11 mouse cellular contexts compared by ENCODE assay signal in the genomic region with DNA sequence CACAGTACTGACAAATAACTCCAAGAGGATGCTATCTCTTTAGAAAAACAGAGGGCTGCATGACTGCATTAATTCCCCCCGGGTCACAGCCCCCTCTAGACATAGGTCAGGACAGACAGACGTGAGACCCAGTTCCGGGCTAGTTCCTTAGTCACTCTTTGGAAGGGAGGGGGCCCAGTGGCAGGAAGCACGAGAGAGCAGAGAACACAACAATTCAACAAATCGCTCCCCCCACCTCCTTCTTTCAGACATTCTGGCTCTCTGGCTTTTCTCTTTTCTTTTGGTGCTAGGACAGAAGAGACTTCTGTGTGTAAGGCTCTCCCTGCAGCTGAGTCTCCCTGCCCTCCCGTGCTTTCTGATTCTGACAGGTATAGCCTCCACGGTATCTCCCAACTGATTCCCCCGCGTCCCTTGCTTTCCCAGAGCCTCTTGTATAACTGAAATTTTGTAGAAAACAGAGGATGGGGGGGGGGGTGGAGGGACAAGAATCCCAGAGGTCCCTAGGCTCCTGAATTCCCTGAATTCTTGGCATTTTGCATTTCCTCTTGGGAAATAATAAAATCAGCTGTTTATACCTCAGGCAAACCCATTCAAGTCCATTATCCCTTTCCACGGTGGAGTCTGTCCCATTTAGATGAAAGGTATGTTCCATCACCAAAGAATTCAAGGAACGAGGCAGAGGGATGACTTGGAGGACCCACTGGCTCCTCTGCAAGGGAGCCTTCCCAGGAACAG. TPM values are rescaled to one million over a fixed set of nuclear protein-coding genes. Genes with fewer than 3 reads are reported as not detected.
DNase-seq lines count a peak whose midpoint lies in the region; ATAC-seq and TF ChIP-seq lines count a peak whose summit lies in the region.
"Had no signal": no experiment of that assay in that cellular context is flagged by ENCODE, and none has a peak within 500 bp of the region (broad histone marks: within the 10 kb centered on the region; RNA-seq: fewer than 3 reads in every experiment).

No protein-coding gene starts in this region.

- intact Hi-C loops in heart, adult 2 months (cut with DNase I): no loop called here

- no peaks in the 10 kb centered on the region for H3K9me3 ChIP-seq in liver, postnatal 0 days (ENCODE audit: low read length)
- H3K9me3 ChIP-seq in liver, embryonic 11.5 days (ENCODE audit: control insufficient read depth, low read length): no peaks in the 10 kb centered on the region
- no peaks in the 10 kb centered on the region for H3K9me3 ChIP-seq in embryonic facial prominence, embryonic 13.5 days
- H3K9me3 ChIP-seq: liver, embryonic 13.5 days; midbrain, embryonic 10.5 days had no signal

- H3K27ac ChIP-seq in heart, adult 2 months: peak overlapping the region; percentile 65
- H3K27ac ChIP-seq in liver, postnatal 0 days (ENCODE audit: low read depth): peak overlapping the region; percentile 18; the same call in 1 of the 2 replicates
- no peak overlapping the region for H3K27ac ChIP-seq in liver, embryonic 11.5 days (ENCODE audit: low read depth, low read length)
- H3K27ac ChIP-seq in embryonic facial prominence, embryonic 13.5 days: peak overlapping the region; percentile 16; the same call in 1 of the 2 replicates
- H3K27ac ChIP-seq: liver, embryonic 13.5 days; midbrain, embryonic 10.5 days had no signal

- no peak for TF ChIP-seq EP300 in heart, adult 2 months (IDR thresholded peaks at IDR 0.05; ENCODE audit: insufficient read depth, low read depth, low read length)
- TF ChIP-seq EP300 in liver, postnatal 0 days (IDR thresholded peaks at IDR 0.05; ENCODE audit: low read depth): no peak

- H3K36me3 ChIP-seq in heart, adult 2 months (ENCODE audit: control insufficient read depth, insufficient read depth, low read length): no peaks in the 10 kb centered on the region
- H3K36me3 ChIP-seq in liver, postnatal 0 days (replicated peaks; ENCODE audit: insufficient read depth, low read length): no peaks in the 10 kb centered on the region
- no peaks in the 10 kb centered on the region for H3K36me3 ChIP-seq in liver, embryonic 11.5 days (ENCODE audit: control insufficient read depth, insufficient read depth, low read length)
- no peaks in the 10 kb centered on the region for H3K36me3 ChIP-seq in embryonic facial prominence, embryonic 13.5 days
- H3K36me3 ChIP-seq: liver, embryonic 13.5 days; midbrain, embryonic 10.5 days had no signal

- no peak for ATAC-seq in liver, postnatal 0 days
- no peak for ATAC-seq in liver, embryonic 11.5 days (replicated peaks; ENCODE audit: low FRiP score)
- ATAC-seq in embryonic facial prominence, embryonic 13.5 days (ENCODE audit: insufficient number of reproducible peaks, insufficient read depth, low FRiP score, low TSS enrichment, low read depth): no peak
- ATAC-seq: CD4-positive, CD25-positive, alpha-beta regulatory T cell, adult 4 months had no signal

- H3K4me3 ChIP-seq in heart, adult 2 months: no peak overlapping the region
- H3K4me3 ChIP-seq in liver, postnatal 0 days (ENCODE audit: low read depth, low read length): no peak overlapping the region
- H3K4me3 ChIP-seq in liver, embryonic 11.5 days (ENCODE audit: low read depth, low read length): no peak overlapping the region
- H3K4me3 ChIP-seq in embryonic facial prominence, embryonic 13.5 days: no peak overlapping the region
- H3K4me3 ChIP-seq: liver, embryonic 13.5 days; midbrain, embryonic 10.5 days had no signal

- H3K79me2 ChIP-seq in heart, adult 2 months (replicated peaks; ENCODE audit: control insufficient read depth, insufficient read depth, low read length): no peaks in the 10 kb centered on the region

- 0 out of 2 replicates have a peak overlapping the region, but pooled peaks have one; percentile 13 for H3K4me2 ChIP-seq in liver, postnatal 0 days (ENCODE audit: low read depth, low read length)
- no peak overlapping the region for H3K4me2 ChIP-seq in liver, embryonic 11.5 days
- no peak overlapping the region for H3K4me2 ChIP-seq in embryonic facial prominence, embryonic 13.5 days
- H3K4me2 ChIP-seq: liver, embryonic 13.5 days had no signal

- H3K9ac ChIP-seq in heart, adult 2 months (ENCODE audit: low read depth, low read length): no peak overlapping the region
- H3K9ac ChIP-seq in liver, postnatal 0 days (replicated peaks): no peak overlapping the region
- no peak overlapping the region for H3K9ac ChIP-seq in liver, embryonic 11.5 days (ENCODE audit: low read depth, low read length)
- no peak overlapping the region for H3K9ac ChIP-seq in embryonic facial prominence, embryonic 13.5 days
- H3K9ac ChIP-seq: liver, embryonic 13.5 days had no signal

- peaks cover 8% of the 10 kb centered on the region for H3K4me1 ChIP-seq in heart, adult 2 months (ENCODE audit: control insufficient read depth, insufficient read depth, low read length)
- peaks cover 13% of the 10 kb centered on the region for H3K4me1 ChIP-seq in liver, postnatal 0 days (ENCODE audit: insufficient read depth)
- H3K4me1 ChIP-seq in liver, embryonic 11.5 days (replicated peaks; ENCODE audit: control insufficient read depth, insufficient read depth, low read length): peaks cover 7% of the 10 kb centered on the region; the same call in 1 of the 2 replicates
- peaks cover 36% of the 10 kb centered on the region for H3K4me1 ChIP-seq in embryonic facial prominence, embryonic 13.5 days

- no peak for TF ChIP-seq CTCF in heart, adult 2 months (IDR thresholded peaks at IDR 0.05)
- no peak for TF ChIP-seq CTCF in liver, postnatal 0 days (IDR thresholded peaks at IDR 0.05; ENCODE audit: low read depth)

- no peaks in the 10 kb centered on the region for H3K27me3 ChIP-seq in heart, adult 2 months (ENCODE audit: control insufficient read depth, insufficient read depth, low read length)
- H3K27me3 ChIP-seq in liver, postnatal 0 days (ENCODE audit: insufficient read depth, low read length): no peaks in the 10 kb centered on the region
- H3K27me3 ChIP-seq in liver, embryonic 11.5 days (replicated peaks; ENCODE audit: control insufficient read depth, insufficient read depth, low read length): no peaks in the 10 kb centered on the region
- H3K27me3 ChIP-seq in embryonic facial prominence, embryonic 13.5 days: no peaks in the 10 kb centered on the region
- H3K27me3 ChIP-seq: liver, embryonic 13.5 days had no signal

- no peak for DNase-seq in heart, adult 2 months
- DNase-seq in heart, adult 9 months (ENCODE audit: low spot score in 2 of 2): no peak
- no peak for DNase-seq in liver, postnatal 0 days
- DNase-seq in liver, embryonic 11.5 days (ENCODE audit: low spot score): no peak
- DNase-seq in kidney, postnatal 10 days: peak; percentile 60
- no peak for DNase-seq in cerebellum, adult 9-10 months
- no peak for DNase-seq in cerebellum, postnatal 10 days
- DNase-seq: liver, embryonic 13.5 days had no signal

- TF ChIP-seq POLR2A in heart, adult 2 months (IDR thresholded peaks at IDR 0.05; ENCODE audit: insufficient read depth, low read depth, low read length): no peak

- 22% methylated on average over 11 of the region's 11 CpGs for WGBS in heart, adult 2 months
- 56% methylated on average over 11 of the region's 11 CpGs for WGBS in liver, postnatal 0 days (ENCODE audit: insufficient replicate concordance)
- WGBS in liver, embryonic 11.5 days: 57% methylated on average over 11 of the region's 11 CpGs
- 52% methylated on average over 11 of the region's 11 CpGs for WGBS in embryonic facial prominence, embryonic 13.5 days

RNA-seq across cellular contexts. Expression of gene Lrrc75a, which starts 12.1 kb away (rescaled TPM):
- total RNA-seq in heart, adult 2 months (2021): 1 to 10 TPM; 3.3 to 4.2 TPM
- 6.2 and 9.6 TPM in 2 replicates for polyA plus RNA-seq in heart, adult 2 months (2012; rRNA removed)
- 1.1 and 1.3 TPM in 2 replicates for polyA plus RNA-seq in liver, postnatal 0 days (2015; fragmentation: Nextera tagmentation; extraction: Ambion mirVana)
- 6.7 and 8.1 TPM in 2 replicates for polyA plus RNA-seq in liver, embryonic 11.5 days (2014; fragmentation: Nextera tagmentation; extraction: Ambion mirVana)
- 14.0 and 18.4 TPM in 2 replicates for polyA plus RNA-seq in embryonic facial prominence, embryonic 13.5 days (2015; fragmentation: Nextera tagmentation; extraction: Ambion mirVana)

RNA-seq across cellular contexts. Expression of gene Mmgt2, which starts 12.2 kb away (rescaled TPM):
- 1 to 10 TPM; 5.8 to 8.6 TPM for total RNA-seq in heart, adult 2 months (2021)
- polyA plus RNA-seq in heart, adult 2 months (2012; rRNA removed): 8.7 and 8.9 TPM in 2 replicates
- 7.8 and 9.6 TPM in 2 replicates for polyA plus RNA-seq in liver, postnatal 0 days (2015; fragmentation: Nextera tagmentation; extraction: Ambion mirVana)
- polyA plus RNA-seq in liver, embryonic 11.5 days (2014; fragmentation: Nextera tagmentation; extraction: Ambion mirVana): 25.7 and 26.1 TPM in 2 replicates
- polyA plus RNA-seq in embryonic facial prominence, embryonic 13.5 days (2015; fragmentation: Nextera tagmentation; extraction: Ambion mirVana): 60.4 and 64.0 TPM in 2 replicates
